Mouse (Mus musculus): ENCODE results near the gene Hkdc1. TPM values are rescaled to one million over a fixed set of nuclear protein-coding genes. Genes with fewer than 3 reads are reported as not detected.

Gene Hkdc1
- polyA plus RNA-seq, 1 experiment from 2014 or later = 6.9 TPM

- ATAC-seq = no peak
- Histone ChIP-seq H3K4me1 (peaks cover 9% of the 10 kb centered on the region; the same call in 1 of the 2 replicates), H3K9ac (no peak overlapping the region), H3K4me3 (no peak overlapping the region), H3K9me3 (replicated peaks) (no peaks in the 10 kb centered on the region), H3K27ac (no peak overlapping the region), H3K4me2 (no peak overlapping the region), H3K36me3 (no peaks in the 10 kb centered on the region), H3K27me3 (replicated peaks) (0 out of 2 replicates have a peak, but pooled peaks cover 8% of the 10 kb centered on the region)
- 69% methylated on average over 5 of the region's 5 CpGs for WGBS (ENCODE audit: insufficient replicate concordance)
Observed at GRCm38 (mm10) chr10:62419422-62419821, 2.9 kb downstream of the Hkdc1 start.

GRCm38 (mm10) chr10:62418831-62419356, 3.4 kb downstream of the Hkdc1 start:
- no peaks in the 10 kb centered on the region for H3K36me3 ChIP-seq
- H3K9me3 ChIP-seq (replicated peaks) = no peaks in the 10 kb centered on the region
- H3K27ac ChIP-seq = no peak overlapping the region
- H3K4me2 ChIP-seq = no peak overlapping the region
- 0 out of 2 replicates have a peak, but pooled peaks cover 8% of the 10 kb centered on the region for H3K27me3 ChIP-seq (replicated peaks)
- ATAC-seq = no peak
- H3K4me3 ChIP-seq = no peak overlapping the region
- 73% methylated on average over 7 of the region's 7 CpGs for WGBS (ENCODE audit: insufficient replicate concordance)
- H3K4me1 ChIP-seq = peaks cover 6% of the 10 kb centered on the region; the same call in 1 of the 2 replicates
- no peak overlapping the region for H3K9ac ChIP-seq

GRCm38 (mm10) chr10:62413606-62413982, 8.7 kb downstream of the Hkdc1 start:
- no peaks in the 10 kb centered on the region for H3K36me3 ChIP-seq
- no peaks in the 10 kb centered on the region for H3K9me3 ChIP-seq (replicated peaks)
- H3K4me1 ChIP-seq = peaks cover 22% of the 10 kb centered on the region
- H3K27ac ChIP-seq = no peak overlapping the region
- no peak overlapping the region for H3K4me3 ChIP-seq
- H3K4me2 ChIP-seq = peak overlapping the region; percentile 22
- 5% methylated on average over 4 of the region's 4 CpGs for WGBS (ENCODE audit: insufficient replicate concordance)
- peak; percentile 41; the same call in 1 of the 2 replicates for ATAC-seq
- H3K27me3 ChIP-seq (replicated peaks) = peaks cover 20% of the 10 kb centered on the region
- no peak overlapping the region for H3K9ac ChIP-seq

DNA sequence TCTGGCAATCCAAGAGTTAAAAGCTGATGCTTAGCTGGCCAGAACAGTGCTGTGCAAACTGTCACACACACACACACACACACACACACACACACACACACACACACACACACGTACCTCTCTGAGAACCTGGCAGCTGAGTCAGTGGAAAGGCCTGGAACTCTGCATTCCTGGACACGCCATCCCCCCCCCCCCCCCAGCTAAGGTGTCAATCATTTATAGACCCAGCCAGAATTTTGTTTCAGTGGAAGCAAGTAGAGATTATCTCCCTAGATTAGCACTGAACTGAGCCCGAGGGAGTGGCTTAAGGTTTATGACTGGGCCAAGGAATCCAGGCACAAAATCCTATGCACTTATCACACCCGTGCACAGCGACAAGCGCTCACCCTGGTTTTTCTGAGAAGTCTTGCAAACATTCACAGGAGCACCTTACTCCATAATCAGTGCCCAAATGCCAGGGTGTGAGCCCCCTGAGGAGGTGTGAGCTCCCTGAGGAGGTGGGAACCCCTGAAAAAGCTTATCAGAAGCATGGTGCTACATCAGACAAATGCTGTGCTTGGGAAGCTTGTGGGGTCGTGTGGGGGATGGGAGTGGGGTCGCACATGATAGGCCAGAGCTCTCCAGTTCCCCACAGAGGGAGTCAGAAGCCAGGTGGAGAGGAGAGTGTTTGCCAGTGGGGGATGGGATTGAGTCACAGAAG, 9.2 kb downstream of the Hkdc1 start:
- Histone ChIP-seq H3K27ac (no peak overlapping the region), H3K36me3 (no peaks in the 10 kb centered on the region), H3K4me1 (peaks cover 22% of the 10 kb centered on the region), H3K4me2 (peak overlapping the region; percentile 22), H3K9ac (no peak overlapping the region), H3K4me3 (no peak overlapping the region), H3K9me3 (replicated peaks) (no peaks in the 10 kb centered on the region), H3K27me3 (replicated peaks) (peaks cover 20% of the 10 kb centered on the region)
- WGBS (ENCODE audit: insufficient replicate concordance) = 8% methylated on average over 8 of the region's 8 CpGs
- peak; percentile 20; the same call in 1 of the 2 replicates for ATAC-seq

- no peak overlapping the region for H3K27ac ChIP-seq
- no peak overlapping the region for H3K9ac ChIP-seq
- WGBS (ENCODE audit: insufficient replicate concordance) = 52% methylated on average over 19 of the region's 19 CpGs
- H3K36me3 ChIP-seq = 0 out of 2 replicates have a peak, but pooled peaks cover 3% of the 10 kb centered on the region
- no peaks in the 10 kb centered on the region for H3K9me3 ChIP-seq (replicated peaks)
- no peak for ATAC-seq
- peaks cover 24% of the 10 kb centered on the region for H3K27me3 ChIP-seq (replicated peaks)
- H3K4me3 ChIP-seq = no peak overlapping the region
- no peak overlapping the region for H3K4me2 ChIP-seq
- peaks cover 22% of the 10 kb centered on the region for H3K4me1 ChIP-seq
Observed at GRCm38 (mm10) chr10:62411431-62412410, 10.6 kb downstream of the Hkdc1 start.

- H3K27ac ChIP-seq = no peak overlapping the region
- no peak for ATAC-seq
- H3K36me3 ChIP-seq = 0 out of 2 replicates have a peak, but pooled peaks cover 3% of the 10 kb centered on the region
- no peaks in the 10 kb centered on the region for H3K9me3 ChIP-seq (replicated peaks)
- no peak overlapping the region for H3K4me2 ChIP-seq
- peaks cover 21% of the 10 kb centered on the region for H3K4me1 ChIP-seq
- H3K4me3 ChIP-seq = no peak overlapping the region
- peaks cover 30% of the 10 kb centered on the region for H3K27me3 ChIP-seq (replicated peaks)
- WGBS (ENCODE audit: insufficient replicate concordance) = 11% methylated on average over 5 of the region's 5 CpGs
- H3K9ac ChIP-seq = no peak overlapping the region
Observed at GRCm38 (mm10) chr10:62410943-62411342, 11.3 kb downstream of the Hkdc1 start.

GRCm38 (mm10) chr10:62404901-62405300, 17.4 kb downstream of the Hkdc1 start:
- H3K4me2 ChIP-seq = no peak overlapping the region
- peaks cover 43% of the 10 kb centered on the region for H3K27me3 ChIP-seq (replicated peaks)
- H3K9ac ChIP-seq = no peak overlapping the region
- 0 out of 2 replicates have a peak, but pooled peaks cover 3% of the 10 kb centered on the region for H3K36me3 ChIP-seq
- 52% methylated on average over 14 of the region's 14 CpGs for WGBS (ENCODE audit: insufficient replicate concordance)
- no peak for ATAC-seq
- H3K27ac ChIP-seq = no peak overlapping the region
- no peak overlapping the region for H3K4me3 ChIP-seq
- H3K9me3 ChIP-seq (replicated peaks) = no peaks in the 10 kb centered on the region
- no peaks in the 10 kb centered on the region for H3K4me1 ChIP-seq

DNA sequence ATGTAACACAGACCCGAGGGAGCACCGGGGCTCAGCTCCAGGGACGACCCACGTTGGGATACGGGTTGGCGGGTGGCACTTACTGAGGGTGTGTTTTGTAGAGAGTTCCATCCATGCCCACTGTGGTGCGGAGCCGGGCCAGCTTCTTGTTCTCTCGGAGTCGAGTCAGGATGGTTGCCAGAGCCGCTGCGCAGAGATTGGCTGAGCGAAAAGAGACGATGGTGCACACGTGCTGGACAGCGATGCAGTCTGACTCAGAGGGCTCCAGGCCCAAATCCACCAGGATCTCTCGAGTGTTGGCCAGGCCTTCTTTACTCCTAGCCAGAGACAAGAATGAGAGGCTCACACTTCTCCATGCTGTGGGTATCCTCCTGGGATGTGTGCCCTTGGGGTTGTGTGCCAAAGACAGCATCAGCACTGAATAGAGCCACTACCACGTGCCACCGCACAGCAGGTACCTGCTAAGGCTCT, 20.6 kb downstream of the Hkdc1 start:
- WGBS (ENCODE audit: insufficient replicate concordance) = 77% methylated on average over 19 of the region's 19 CpGs
- no peaks in the 10 kb centered on the region for H3K9me3 ChIP-seq (replicated peaks)

GRCm38 (mm10) chr10:62383011-62383410, 39.3 kb downstream of the Hkdc1 start:
- H3K27me3 ChIP-seq (replicated peaks) = peaks cover 6% of the 10 kb centered on the region; the same call in 1 of the 2 replicates
- no peak overlapping the region for H3K4me2 ChIP-seq
- 64% methylated on average over 3 of the region's 3 CpGs for WGBS (ENCODE audit: insufficient replicate concordance)
- no peaks in the 10 kb centered on the region for H3K9me3 ChIP-seq (replicated peaks)
- H3K36me3 ChIP-seq = no peaks in the 10 kb centered on the region
- H3K9ac ChIP-seq = no peak overlapping the region
- H3K27ac ChIP-seq = no peak overlapping the region
- H3K4me1 ChIP-seq = no peaks in the 10 kb centered on the region
- no peak overlapping the region for H3K4me3 ChIP-seq
- no peak for ATAC-seq

More for the DNA sequence above, 20.6 kb downstream of the Hkdc1 start:
- Histone ChIP-seq H3K27ac (no peak overlapping the region), H3K4me2 (no peak overlapping the region), H3K27me3 (replicated peaks) (peaks cover 25% of the 10 kb centered on the region), H3K36me3 (no peaks in the 10 kb centered on the region), H3K4me3 (no peak overlapping the region), H3K4me1 (no peaks in the 10 kb centered on the region), H3K9ac (no peak overlapping the region)
- no peak for ATAC-seq

DNA sequence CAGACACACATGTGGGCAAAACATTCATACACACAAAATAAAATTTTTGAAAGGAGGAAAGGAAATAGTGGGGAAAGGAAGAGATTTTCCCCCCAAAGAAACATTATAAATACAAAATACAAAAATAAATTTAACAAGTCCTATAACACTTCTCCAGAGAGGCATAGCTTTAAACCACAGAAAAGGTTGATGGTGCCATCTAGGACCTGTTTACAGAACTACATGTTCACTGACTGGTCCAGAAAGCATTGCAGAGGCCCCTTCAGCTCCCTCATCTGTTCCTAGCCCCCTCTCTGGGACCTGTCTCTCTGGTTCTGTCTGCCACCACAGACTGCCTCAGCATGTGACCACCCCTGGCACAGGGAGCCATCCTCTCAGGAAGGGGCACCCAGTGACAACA, 41.4 kb downstream of the Hkdc1 start:
- H3K36me3 ChIP-seq = no peaks in the 10 kb centered on the region
- no peak for ATAC-seq
- H3K27ac ChIP-seq = no peak overlapping the region
- H3K4me1 ChIP-seq = no peaks in the 10 kb centered on the region
- no peak overlapping the region for H3K4me2 ChIP-seq
- H3K9ac ChIP-seq = no peak overlapping the region
- H3K4me3 ChIP-seq = no peak overlapping the region
- no peaks in the 10 kb centered on the region for H3K9me3 ChIP-seq (replicated peaks)
- peaks cover 6% of the 10 kb centered on the region; the same call in 1 of the 2 replicates for H3K27me3 ChIP-seq (replicated peaks)

DNA sequence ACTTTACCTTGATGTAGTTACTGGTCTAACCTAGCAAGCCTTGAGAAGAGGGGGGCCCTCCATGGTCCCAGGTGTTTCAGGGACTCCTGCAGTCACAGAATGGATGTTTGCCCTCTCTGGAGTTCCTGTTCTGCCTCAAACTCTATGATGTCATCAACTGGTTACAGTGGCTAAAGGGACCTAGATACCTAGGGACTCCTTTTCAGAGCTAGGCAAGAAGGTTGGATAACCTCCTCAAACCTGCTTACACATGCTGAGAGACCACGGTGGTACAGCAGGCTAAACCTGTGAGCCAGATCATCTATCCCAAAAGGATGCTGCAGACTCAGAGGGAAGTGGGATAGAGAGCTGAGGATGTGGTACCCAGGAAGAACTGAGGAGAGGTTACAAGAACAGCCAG, 42.5 kb downstream of the Hkdc1 start, which contains the start of gene Hk1:
Hk1 (minus strand) TSS at position 101 of the 400 bp plus-strand sequence.
- WGBS (ENCODE audit: insufficient replicate concordance) = 79% methylated on average over 1 of the region's 1 CpGs

More for the DNA sequence above, 42.5 kb downstream of the Hkdc1 start, which contains the start of gene Hk1:
- Histone ChIP-seq H3K9me3 (replicated peaks) (no peaks in the 10 kb centered on the region), H3K4me1 (no peaks in the 10 kb centered on the region), H3K4me3 (no peak within 1 kb of the TSS), H3K36me3 (no peaks in the 10 kb centered on the region), H3K27ac (no peak within 1 kb of the TSS), H3K27me3 (replicated peaks) (peaks cover 6% of the 10 kb centered on the region), H3K4me2 (no peak within 1 kb of the TSS), H3K9ac (no peak within 1 kb of the TSS)
- ATAC-seq = no peak

Measured in liver, embryonic 12.5 days (tissue).